In genomic region chr6:127393907-127394600, GRCm38 (mm10) we compare ENCODE assay signal across 12 mouse cellular contexts. TPM values are rescaled to one million over a fixed set of nuclear protein-coding genes. Genes with fewer than 3 reads are reported as not detected.
DNase-seq lines count a peak whose midpoint lies in the region; ATAC-seq and TF ChIP-seq lines count a peak whose summit lies in the region.
"Had no signal": no experiment of that assay in that cellular context is flagged by ENCODE, and none has a peak within 500 bp of the region (broad histone marks: within the 10 kb centered on the region; RNA-seq: fewer than 3 reads in every experiment).

No protein-coding gene starts in this region.

- no peaks in the 10 kb centered on the region for H3K27me3 ChIP-seq in heart, embryonic 10.5 days (ENCODE audit: insufficient read depth, poor library complexity, severe bottlenecking)
- H3K27me3 ChIP-seq in hindbrain, embryonic 11.5 days (ENCODE audit: control insufficient read depth, insufficient read depth, low read length): no peaks in the 10 kb centered on the region
- no peaks in the 10 kb centered on the region for H3K27me3 ChIP-seq in midbrain, postnatal 0 days (ENCODE audit: insufficient read depth, low read length)
- H3K27me3 ChIP-seq: kidney, embryonic 15.5 days had no signal

- no peak overlapping the region for H3K4me3 ChIP-seq in heart, embryonic 10.5 days
- no peak overlapping the region for H3K4me3 ChIP-seq in hindbrain, embryonic 11.5 days (ENCODE audit: low read depth, low read length)
- no peak overlapping the region for H3K4me3 ChIP-seq in midbrain, postnatal 0 days (ENCODE audit: low read depth, low read length)
- H3K4me3 ChIP-seq: kidney, embryonic 15.5 days had no signal

- peak overlapping the region; percentile 63; the same call in 1 of the 2 replicates for H3K27ac ChIP-seq in heart, embryonic 10.5 days
- H3K27ac ChIP-seq in hindbrain, embryonic 11.5 days (ENCODE audit: low read depth, low read length): peak overlapping the region; percentile 30; the same call in 1 of the 2 replicates
- H3K27ac ChIP-seq in midbrain, postnatal 0 days (ENCODE audit: low read depth, low read length): no peak overlapping the region
- H3K27ac ChIP-seq: kidney, embryonic 15.5 days had no signal

- H3K4me1 ChIP-seq in heart, embryonic 10.5 days: peaks cover 15% of the 10 kb centered on the region
- H3K4me1 ChIP-seq in hindbrain, embryonic 11.5 days (replicated peaks; ENCODE audit: control insufficient read depth, insufficient read depth, low read length): peaks cover 10% of the 10 kb centered on the region
- H3K4me1 ChIP-seq in midbrain, postnatal 0 days (ENCODE audit: insufficient read depth, low read length): no peaks in the 10 kb centered on the region; the same call in 1 of the 2 replicates

- WGBS in heart, embryonic 10.5 days: 28% methylated on average over 9 of the region's 9 CpGs
- 27% methylated on average over 9 of the region's 9 CpGs for WGBS in hindbrain, embryonic 11.5 days
- WGBS in midbrain, postnatal 0 days: 27% methylated on average over 9 of the region's 9 CpGs

- intact Hi-C loops in heart, postnatal 14 days (cut with DNase I): no loop called here

- no peaks in the 10 kb centered on the region for H3K9me3 ChIP-seq in heart, embryonic 10.5 days
- H3K9me3 ChIP-seq in hindbrain, embryonic 11.5 days (ENCODE audit: control insufficient read depth, low read length): no peaks in the 10 kb centered on the region
- no peaks in the 10 kb centered on the region for H3K9me3 ChIP-seq in midbrain, postnatal 0 days (ENCODE audit: low read length)
- H3K9me3 ChIP-seq: kidney, embryonic 15.5 days had no signal

- H3K36me3 ChIP-seq in heart, embryonic 10.5 days: no peaks in the 10 kb centered on the region
- no peaks in the 10 kb centered on the region for H3K36me3 ChIP-seq in hindbrain, embryonic 11.5 days (ENCODE audit: control insufficient read depth, insufficient read depth, low read length)
- H3K36me3 ChIP-seq in midbrain, postnatal 0 days (ENCODE audit: insufficient read depth, low read length): no peaks in the 10 kb centered on the region
- H3K36me3 ChIP-seq: kidney, embryonic 15.5 days had no signal

- no peak overlapping the region for H3K4me2 ChIP-seq in hindbrain, embryonic 11.5 days (replicated peaks; ENCODE audit: low read depth, low read length)
- H3K4me2 ChIP-seq in midbrain, postnatal 0 days (ENCODE audit: low read depth, low read length, poor library complexity, severe bottlenecking): no peak overlapping the region
- H3K4me2 ChIP-seq: kidney, embryonic 15.5 days had no signal

- ATAC-seq in hindbrain, embryonic 11.5 days (ENCODE audit: low FRiP score): peak; percentile 81
- 0 out of 2 replicates have a peak, but pooled peaks have one; percentile 10 for ATAC-seq in midbrain, postnatal 0 days (ENCODE audit: low FRiP score)

- H3K9ac ChIP-seq in hindbrain, embryonic 11.5 days (ENCODE audit: low read depth, low read length): 0 out of 2 replicates have a peak overlapping the region, but pooled peaks have one; percentile 7
- H3K9ac ChIP-seq in midbrain, postnatal 0 days (replicated peaks; ENCODE audit: low read length, poor library complexity, severe bottlenecking): no peak overlapping the region
- H3K9ac ChIP-seq: kidney, embryonic 15.5 days had no signal

- peak; percentile 84 for DNase-seq in heart, embryonic 10.5 days (ENCODE audit: low spot score)
- no peak for DNase-seq in heart, postnatal 14 days
- DNase-seq in lung, postnatal 36 days: peak; percentile 15
- no peak for DNase-seq in lung, adult 18-20 months
- peak; percentile 55 for DNase-seq in hindbrain, embryonic 11.5 days (ENCODE audit: low spot score)
- peak; percentile 14 for DNase-seq in midbrain, postnatal 0 days (ENCODE audit: low spot score)
- no peak for DNase-seq in right cerebral cortex, adult 2 months (ENCODE audit: low spot score in 2 of 2)
- no peak for DNase-seq in thymus, postnatal 0 days (ENCODE audit: low spot score)
- DNase-seq: adrenal gland, adult 8-10 months; cerebellum, adult 8-10 months; gastrocnemius, postnatal 36 days had no signal

- TF ChIP-seq CTCF in midbrain, postnatal 0 days (IDR thresholded peaks at IDR 0.05): no peak

RNA-seq across cellular contexts. Expression of gene Parp11, which starts 52.6 kb away (rescaled TPM):
- 19.1 and 22.7 TPM in 2 replicates for polyA plus RNA-seq in heart, embryonic 10.5 days (2016; fragmentation: Nextera tagmentation; extraction: Ambion mirVana)
- total RNA-seq in heart, postnatal 14 days (2021): 10 to 100 TPM in 1 of 2 experiments, 1 to 10 TPM in 1; 7.7 to 10.7 TPM
- polyA plus RNA-seq in hindbrain, embryonic 11.5 days (2014; fragmentation: Nextera tagmentation; extraction: Ambion mirVana): 59.7 and 61.1 TPM in 2 replicates
- total RNA-seq in midbrain, postnatal 0 days (2014; rRNA removed): 68.5 and 73.2 TPM in 2 replicates
- polyA plus RNA-seq in midbrain, postnatal 0 days (2015; fragmentation: Nextera tagmentation; extraction: Ambion mirVana): 51.5 and 57.2 TPM in 2 replicates
- polyA plus RNA-seq in thymus, postnatal 0 days (2015; fragmentation: Nextera tagmentation; extraction: Ambion mirVana): 50.7 and 54.9 TPM in 2 replicates

Comparison
In these comparisons a context has a peak if more than half of its experiments do, and no peak if none do; other contexts are left out.
1. DNase-seq: peak in heart, embryonic 10.5 days (single experiment), lung, postnatal 36 days (single experiment), hindbrain, embryonic 11.5 days (single experiment) and midbrain, postnatal 0 days (single experiment); none in heart, postnatal 14 days (0 of 2), lung, adult 18-20 months (0 of 2), right cerebral cortex, adult 2 months (0 of 2) and thymus, postnatal 0 days (single experiment).